Mouse (Mus musculus) G1E (cell line): ENCODE results near the gene Abat.

Experiments used
- CTCF ChIP-seq: IDR thresholded peaks from 2 replicates; pipeline ENCODE4 v1.5.1; 2012; ENCODE audit warnings: low read depth, low read length, inconsistent platforms, mixed read lengths
- GATA2 ChIP-seq: IDR thresholded peaks from 2 replicates; pipeline ENCODE4 v1.6.1; 2012; ENCODE audit warnings: low read depth, low read length, inconsistent platforms, borderline replicate concordance

- no peak for TF ChIP-seq CTCF
- TF ChIP-seq GATA2, result no peak
Measured at GRCm38 (mm10) chr16:8509894-8510293, 3.3 kb upstream of the Abat start.
